Mouse (Mus musculus) left cerebral cortex, adult 2 months (tissue): ENCODE measurements around the gene Acadl. TPM values are rescaled to one million over a fixed set of nuclear protein-coding genes. Genes with fewer than 3 reads are reported as not detected.

Experiments used
- DNase-seq, 2 experiments: peaks; one replicate each; pipeline ENCODE4 v3.0.0; 2021 to 2022; ENCODE audit warnings: low spot score in 2 of 2, mixed read lengths in 1 of 2; ENCODE audit errors: extremely low spot score in 1 of 2
- H3K27ac ChIP-seq: fragments of 200-600 bp; 2 replicates; pipeline ENCODE4 v1.8.1; 2022
- H3K4me3 ChIP-seq: fragments of 200-600 bp; 2 replicates; pipeline ENCODE4 v1.8.1; 2022
- CTCF ChIP-seq: fragments of 200-600 bp; IDR thresholded peaks from 2 replicates; pipeline ENCODE4 v1.8.1; 2022; ENCODE audit warnings: antibody characterized with exemption, mild to moderate bottlenecking, moderate library complexity
- intact Hi-C: fragments of 180-260 bp; cut with DNase I; formaldehyde crosslinking; loops from one replicate; pipeline ENCODE4 v1.15.1; 2025
- total RNA-seq, 2 experiments: library from RNA; stranded (reverse); gene quantifications; 2 replicates each; pipeline ENCODE4 v1.2.3; 2021

The Acadl gene
- total RNA-seq, 2 experiments from 2014 or later: 28.8 to 32.4 TPM

DNA sequence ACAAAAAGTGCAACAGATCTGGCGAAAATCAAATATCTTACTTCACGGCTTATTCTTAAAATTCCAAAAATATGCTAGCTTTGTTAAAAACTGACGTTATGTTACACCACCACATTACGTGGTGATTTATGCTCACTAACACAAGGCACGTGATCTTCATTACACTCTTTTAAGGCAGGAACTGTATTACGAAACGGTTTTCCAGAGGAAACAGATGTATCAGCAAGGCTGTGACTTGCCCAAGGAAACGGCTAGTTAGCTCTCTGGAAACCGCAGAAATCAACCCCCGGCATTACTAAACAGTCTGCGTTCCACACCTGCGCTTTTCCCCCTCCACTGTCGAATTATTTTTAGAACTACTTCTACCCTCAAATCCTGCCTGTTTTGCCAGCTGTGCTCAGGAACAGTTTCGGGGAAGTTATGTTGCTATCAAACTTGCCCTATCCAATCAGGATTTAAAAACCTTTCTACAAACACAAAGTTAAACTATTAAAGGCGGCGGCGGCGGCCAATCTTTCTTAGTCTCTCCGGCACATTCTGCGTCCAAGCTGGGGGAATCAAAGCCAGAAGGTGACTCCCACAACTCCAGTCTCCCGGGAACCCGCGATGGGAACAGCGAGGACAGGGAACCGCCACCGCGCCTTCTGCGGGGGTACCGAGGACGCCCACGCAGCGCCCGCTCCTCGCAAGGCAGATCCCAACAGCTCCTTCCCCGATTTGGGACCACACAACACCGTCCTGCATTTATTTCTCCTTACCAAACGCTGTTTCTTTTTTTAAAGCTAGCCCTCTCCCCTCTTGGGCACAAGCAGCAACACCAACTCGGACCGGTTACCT, 46.9 kb downstream of the Acadl start:
- intact Hi-C loops: loop anchor here (2.0 to 10.0 kb wide), 4 partner anchors 47 to 1281 kb away; partner anchors contain the start of genes Acadl, Lancl1 and Map2
- Histone ChIP-seq H3K27ac (peak overlapping the region; percentile 97), H3K4me3 (peak overlapping the region; percentile 83)
- TF ChIP-seq CTCF: no peak
- peak; percentile 74 to 76 for DNase-seq

GRCm38 (mm10) chr1:66814756-66815155, 48.3 kb downstream of the Acadl start:
- TF ChIP-seq CTCF: no peak
- no peak overlapping the region for H3K4me3 ChIP-seq
- no peak for DNase-seq
- intact Hi-C loops: loop anchor here (5.0 to 10.0 kb wide), 3 partner anchors 223 to 1280 kb away; partner anchors contain the start of genes Lancl1 and Map2
- no peak overlapping the region for H3K27ac ChIP-seq

GRCm38 (mm10) chr1:66813191-66813590, 49.9 kb downstream of the Acadl start:
- intact Hi-C loops: loop anchor here (10.0 kb wide), 2 partner anchors 638 to 1278 kb away; partner anchors contain the start of gene Map2
- Histone ChIP-seq H3K27ac (no peak overlapping the region), H3K4me3 (no peak overlapping the region)
- no peak; the same call in none of the 2 replicates for TF ChIP-seq CTCF
- DNase-seq: no peak

GRCm38 (mm10) chr1:66806821-66807220, 56.3 kb downstream of the Acadl start:
- no peak overlapping the region for H3K27ac ChIP-seq
- H3K4me3 ChIP-seq: no peak overlapping the region
- no peak for DNase-seq
- intact Hi-C loops: no loop called here
- TF ChIP-seq CTCF: no peak

- no peak for DNase-seq
- no peak overlapping the region for H3K27ac ChIP-seq
- intact Hi-C loops: no loop called here
- no peak overlapping the region for H3K4me3 ChIP-seq
- no peak for TF ChIP-seq CTCF
These were observed 57.7 kb downstream of the Acadl start for GRCm38 (mm10) chr1:66805408-66805807.

- no peak for DNase-seq
- Histone ChIP-seq H3K27ac (no peak overlapping the region), H3K4me3 (no peak overlapping the region)
- no peak for TF ChIP-seq CTCF
- intact Hi-C loops: no loop called here
These were observed 58.4 kb downstream of the Acadl start for GRCm38 (mm10) chr1:66804710-66805109.

GRCm38 (mm10) chr1:66797962-66798361, 65.1 kb downstream of the Acadl start:
- intact Hi-C loops: no loop called here
- TF ChIP-seq CTCF: no peak
- H3K4me3 ChIP-seq: no peak overlapping the region
- no peak overlapping the region for H3K27ac ChIP-seq
- DNase-seq: no peak

- Histone ChIP-seq H3K4me3 (no peak overlapping the region), H3K27ac (no peak overlapping the region)
- DNase-seq: no peak
- intact Hi-C loops: no loop called here
- TF ChIP-seq CTCF: no peak
These were observed 70.1 kb downstream of the Acadl start for GRCm38 (mm10) chr1:66792838-66793466.

DNA sequence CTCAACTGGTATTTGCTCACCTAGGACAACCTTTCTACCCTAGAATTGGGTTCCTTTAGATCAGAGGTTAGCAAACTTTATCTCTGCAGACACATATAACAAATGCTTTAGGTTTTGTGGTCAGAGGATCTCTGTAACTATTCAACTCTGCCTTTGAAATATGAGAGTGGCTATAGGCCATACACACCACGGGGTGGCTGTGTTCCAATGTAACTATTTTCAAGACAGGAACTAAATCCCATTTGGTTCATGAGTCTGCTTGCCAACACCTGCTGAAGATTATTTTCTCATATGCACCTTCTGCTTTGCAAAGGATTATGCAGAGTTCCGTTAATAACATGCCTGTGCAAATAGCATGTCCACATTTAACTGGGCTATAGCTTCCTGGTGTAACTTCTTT, 80.8 kb downstream of the Acadl start:
- intact Hi-C loops: no loop called here

GRCm38 (mm10) chr1:66781027-66781426, 82.0 kb downstream of the Acadl start:
- intact Hi-C loops: no loop called here
- DNase-seq: no peak
- no peak overlapping the region for H3K27ac ChIP-seq
- no peak for TF ChIP-seq CTCF
- no peak overlapping the region for H3K4me3 ChIP-seq

More for the DNA sequence above, 80.8 kb downstream of the Acadl start:
- no peak for DNase-seq
- no peak for TF ChIP-seq CTCF
- Histone ChIP-seq H3K27ac (no peak overlapping the region), H3K4me3 (no peak overlapping the region)

Other genes with a start within 250 kb of the Acadl start
- gene Rpe, start 162.4 kb downstream of the Acadl start, total RNA-seq: 10 to 100 TPM; 34.6 to 38.5 TPM
- 10 to 100 TPM; 17.2 to 19.5 TPM for gene Kansl1l, start 45.7 kb downstream of the Acadl start, total RNA-seq
- under 1 TPM; 0.47 to 0.95 TPM for gene Myl1, start 82.1 kb upstream of the Acadl start, total RNA-seq
- gene Lancl1, start 175.6 kb upstream of the Acadl start, total RNA-seq: 100 to 1,000 TPM; 187 to 219 TPM